Mouse (Mus musculus): Measurements from ENCODE around the gene Cd6. TPM values are rescaled to one million over a fixed set of nuclear protein-coding genes. Genes with fewer than 3 reads are reported as not detected.

The Cd6 gene
- polyA plus RNA-seq, 1 experiment from 2014 or later = 0.60 TPM

DNA sequence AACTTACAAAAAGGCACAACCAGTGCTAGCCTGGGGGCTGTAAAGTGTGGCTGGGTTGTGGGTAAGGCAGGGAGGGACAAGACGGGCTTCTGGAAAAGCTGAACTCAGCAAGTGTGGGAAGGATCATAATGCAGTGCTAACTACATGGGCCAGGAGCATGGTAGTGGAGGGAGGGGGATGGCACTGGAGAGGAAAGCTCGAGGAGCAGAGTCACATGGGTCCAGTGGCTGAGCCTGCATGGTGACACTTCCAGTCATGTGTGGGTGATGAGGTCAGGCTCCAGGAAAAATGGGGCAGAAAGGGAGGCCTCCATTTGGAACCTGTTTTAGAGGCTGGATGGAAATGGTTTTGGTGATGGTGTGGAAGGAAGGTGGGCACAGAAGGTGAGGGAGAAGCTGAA is 26.7 kb upstream of the Cd6 start:
- Histone ChIP-seq H3K4me2 (no peak overlapping the region), H3K27ac (no peak overlapping the region), H3K4me3 (no peak overlapping the region), H3K36me3 (peaks cover 40% of the 10 kb centered on the region), H3K27me3 (no peaks in the 10 kb centered on the region), H3K9ac (no peak overlapping the region), H3K4me1 (no peaks in the 10 kb centered on the region), H3K9me3 (no peaks in the 10 kb centered on the region)
- 37% methylated on average over 2 of the region's 2 CpGs for WGBS
- no peak for ATAC-seq (ENCODE audit: borderline replicate concordance, extremely low read depth, low FRiP score, low TSS enrichment)

DNA sequence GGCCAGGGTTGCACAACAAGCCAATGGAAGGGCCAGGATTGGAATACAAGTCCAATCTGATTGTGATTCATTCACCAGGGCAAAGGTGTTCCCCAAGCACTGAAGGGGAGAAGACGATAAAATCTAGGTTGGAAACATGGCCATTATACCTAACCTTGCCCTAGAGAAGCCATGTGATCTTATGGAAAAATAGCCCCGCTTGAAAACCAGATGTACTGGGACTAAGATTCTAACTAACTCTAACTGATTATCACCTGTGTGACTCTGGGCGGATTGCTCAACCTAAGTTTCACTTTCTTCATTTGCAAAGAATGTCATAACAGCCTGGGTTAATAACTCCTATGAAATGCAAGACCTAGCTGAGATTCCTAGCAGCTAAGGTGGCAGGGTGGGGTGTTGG is 25.6 kb upstream of the Cd6 start:
- Histone ChIP-seq H3K27ac (no peak overlapping the region), H3K9ac (no peak overlapping the region), H3K4me1 (no peaks in the 10 kb centered on the region), H3K4me3 (no peak overlapping the region), H3K9me3 (no peaks in the 10 kb centered on the region), H3K27me3 (no peaks in the 10 kb centered on the region), H3K36me3 (peaks cover 31% of the 10 kb centered on the region), H3K4me2 (no peak overlapping the region)
- ATAC-seq (ENCODE audit: borderline replicate concordance, extremely low read depth, low FRiP score, low TSS enrichment) = no peak
- 86% methylated on average over 3 of the region's 3 CpGs for WGBS

DNA sequence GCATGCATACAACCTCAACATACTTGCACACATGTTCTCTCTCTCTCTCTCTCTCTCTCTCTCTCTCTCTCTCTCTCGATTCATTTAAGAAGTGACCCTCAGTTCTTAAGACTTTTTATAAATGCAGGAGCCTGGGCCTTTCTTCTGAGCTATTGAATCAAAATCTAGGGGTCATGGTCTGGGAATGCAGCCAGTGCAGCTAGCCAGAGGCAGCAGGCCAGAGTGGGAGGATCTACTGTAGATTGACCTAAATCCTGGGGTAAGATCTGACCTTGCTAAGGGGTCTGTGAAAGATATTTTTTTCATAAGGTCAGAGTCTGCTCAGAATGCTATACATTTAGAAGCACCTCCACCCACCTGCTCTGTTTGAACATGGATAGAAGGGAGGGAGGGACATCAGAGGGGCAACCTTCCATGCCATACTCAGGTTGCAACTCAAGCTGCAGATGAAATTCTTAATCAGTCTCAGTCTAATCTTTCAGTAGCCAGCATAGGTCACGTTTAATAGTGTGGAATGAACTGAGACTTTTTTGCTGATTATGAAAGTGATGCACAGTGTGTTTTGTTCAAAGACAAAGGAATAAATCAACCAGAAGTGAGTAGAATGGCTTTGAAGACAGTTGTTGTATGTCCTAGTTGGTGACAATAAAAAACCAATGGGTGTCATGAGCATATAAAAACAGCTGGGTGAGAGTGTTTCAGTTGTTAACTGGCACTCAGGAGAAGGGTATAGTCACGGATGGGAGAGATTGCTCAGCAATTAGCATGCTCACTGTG is 17.6 kb upstream of the Cd6 start:
- Histone ChIP-seq H3K27ac (no peak overlapping the region), H3K4me1 (peaks cover 8% of the 10 kb centered on the region), H3K27me3 (no peaks in the 10 kb centered on the region), H3K9me3 (no peaks in the 10 kb centered on the region), H3K4me2 (no peak overlapping the region), H3K9ac (no peak overlapping the region), H3K4me3 (no peak overlapping the region), H3K36me3 (no peaks in the 10 kb centered on the region)
- ATAC-seq (ENCODE audit: borderline replicate concordance, extremely low read depth, low FRiP score, low TSS enrichment) = no peak
- 45% methylated on average over 3 of the region's 3 CpGs for WGBS

DNA sequence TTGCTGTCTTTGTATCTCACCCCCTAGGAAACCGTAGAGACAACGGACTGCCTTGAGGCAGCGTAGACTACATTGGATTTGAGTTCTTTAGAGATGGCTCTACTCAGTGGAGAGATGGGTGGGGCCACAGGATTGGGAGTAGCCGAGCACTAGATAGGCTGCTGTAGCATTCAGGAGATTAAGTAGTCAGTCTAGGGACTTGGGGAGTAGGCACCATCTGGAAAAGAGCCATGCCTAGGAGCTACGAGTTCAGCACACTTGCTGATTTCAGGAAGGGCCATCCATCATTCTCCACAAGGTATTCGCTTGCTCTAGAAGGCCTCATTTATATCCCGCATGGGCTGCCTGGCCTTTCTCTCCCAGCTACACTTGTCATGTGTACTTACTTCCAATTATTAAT is 16.3 kb upstream of the Cd6 start:
- Histone ChIP-seq H3K4me2 (no peak overlapping the region), H3K4me3 (no peak overlapping the region), H3K9me3 (no peaks in the 10 kb centered on the region), H3K36me3 (no peaks in the 10 kb centered on the region), H3K27ac (no peak overlapping the region), H3K27me3 (no peaks in the 10 kb centered on the region), H3K4me1 (peaks cover 11% of the 10 kb centered on the region), H3K9ac (no peak overlapping the region)
- no peak for ATAC-seq (ENCODE audit: borderline replicate concordance, extremely low read depth, low FRiP score, low TSS enrichment)
- WGBS = 63% methylated on average over 7 of the region's 7 CpGs

DNA sequence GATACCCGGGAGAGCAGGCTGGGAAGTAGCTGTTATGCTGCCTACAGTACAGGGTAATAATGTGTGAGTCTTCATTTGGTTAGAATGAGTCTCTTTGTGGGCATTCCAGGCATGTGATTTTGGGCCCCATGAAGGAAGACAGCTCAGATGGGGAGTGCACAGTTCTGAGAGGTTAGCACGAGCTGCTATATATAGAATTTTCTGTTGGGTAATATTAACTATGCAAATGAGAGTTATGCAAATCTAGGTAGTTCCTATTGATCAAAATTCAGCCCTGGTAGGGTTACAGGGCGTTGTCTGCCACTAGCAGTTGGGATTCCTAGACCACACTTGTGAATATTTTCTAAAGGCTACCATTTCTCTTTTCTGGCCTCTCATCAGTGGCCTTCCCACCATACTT is 15.6 kb upstream of the Cd6 start:
- H3K4me1 ChIP-seq = peaks cover 11% of the 10 kb centered on the region
- H3K27me3 ChIP-seq = no peaks in the 10 kb centered on the region
- no peak overlapping the region for H3K27ac ChIP-seq
- H3K4me3 ChIP-seq = no peak overlapping the region
- H3K9ac ChIP-seq = no peak overlapping the region
- WGBS = 88% methylated on average over 3 of the region's 3 CpGs
- no peaks in the 10 kb centered on the region for H3K36me3 ChIP-seq
- H3K4me2 ChIP-seq = no peak overlapping the region
- no peaks in the 10 kb centered on the region for H3K9me3 ChIP-seq
- ATAC-seq (ENCODE audit: borderline replicate concordance, extremely low read depth, low FRiP score, low TSS enrichment) = no peak

DNA sequence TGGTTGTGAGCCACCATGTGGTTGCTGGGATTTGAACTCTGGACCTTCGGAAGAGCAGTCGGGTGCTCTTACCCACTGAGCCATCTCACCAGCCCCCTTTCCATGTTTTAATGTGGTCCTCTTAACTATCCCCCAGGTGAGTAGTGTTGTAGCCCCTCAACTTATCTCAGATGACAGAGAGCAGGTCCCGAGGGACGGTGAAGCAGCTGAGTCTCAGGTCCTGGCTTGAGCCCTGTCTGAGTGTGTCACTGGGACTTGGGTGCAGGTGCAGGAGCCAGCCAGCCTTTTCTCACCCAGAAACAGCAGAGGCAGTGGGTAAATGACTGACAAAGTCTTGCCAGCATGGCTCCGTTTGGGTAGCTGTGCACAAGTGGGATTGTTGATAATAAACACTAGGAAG is 14.3 kb upstream of the Cd6 start:
- ATAC-seq (ENCODE audit: borderline replicate concordance, extremely low read depth, low FRiP score, low TSS enrichment) = no peak
- WGBS = 85% methylated on average over 5 of the region's 5 CpGs
- Histone ChIP-seq H3K4me2 (no peak overlapping the region), H3K9ac (no peak overlapping the region), H3K9me3 (no peaks in the 10 kb centered on the region), H3K4me3 (no peak overlapping the region), H3K36me3 (no peaks in the 10 kb centered on the region), H3K27ac (no peak overlapping the region), H3K27me3 (no peaks in the 10 kb centered on the region), H3K4me1 (peaks cover 11% of the 10 kb centered on the region)

DNA sequence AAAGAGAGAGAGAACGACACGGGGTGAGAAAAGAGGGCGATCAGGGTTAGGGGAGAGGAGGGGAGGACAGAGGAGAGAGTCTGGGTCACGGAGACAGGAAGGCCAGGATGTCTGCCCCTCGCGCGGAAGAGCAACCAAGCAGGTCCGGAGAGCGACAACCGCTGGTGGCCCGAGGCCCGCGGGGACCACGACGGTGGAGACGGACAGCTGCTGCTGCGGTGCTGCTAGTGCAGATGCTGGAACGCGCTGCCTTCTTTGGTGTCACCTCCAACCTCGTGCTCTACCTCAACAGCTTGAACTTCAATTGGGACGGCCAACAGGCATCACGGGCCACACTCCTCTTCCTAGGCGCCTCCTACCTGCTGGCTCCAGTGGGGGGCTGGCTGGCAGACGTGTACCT is 13.1 kb upstream of the Cd6 start:
- H3K4me3 ChIP-seq = no peak overlapping the region
- WGBS = 48% methylated on average over 24 of the region's 24 CpGs

DNA sequence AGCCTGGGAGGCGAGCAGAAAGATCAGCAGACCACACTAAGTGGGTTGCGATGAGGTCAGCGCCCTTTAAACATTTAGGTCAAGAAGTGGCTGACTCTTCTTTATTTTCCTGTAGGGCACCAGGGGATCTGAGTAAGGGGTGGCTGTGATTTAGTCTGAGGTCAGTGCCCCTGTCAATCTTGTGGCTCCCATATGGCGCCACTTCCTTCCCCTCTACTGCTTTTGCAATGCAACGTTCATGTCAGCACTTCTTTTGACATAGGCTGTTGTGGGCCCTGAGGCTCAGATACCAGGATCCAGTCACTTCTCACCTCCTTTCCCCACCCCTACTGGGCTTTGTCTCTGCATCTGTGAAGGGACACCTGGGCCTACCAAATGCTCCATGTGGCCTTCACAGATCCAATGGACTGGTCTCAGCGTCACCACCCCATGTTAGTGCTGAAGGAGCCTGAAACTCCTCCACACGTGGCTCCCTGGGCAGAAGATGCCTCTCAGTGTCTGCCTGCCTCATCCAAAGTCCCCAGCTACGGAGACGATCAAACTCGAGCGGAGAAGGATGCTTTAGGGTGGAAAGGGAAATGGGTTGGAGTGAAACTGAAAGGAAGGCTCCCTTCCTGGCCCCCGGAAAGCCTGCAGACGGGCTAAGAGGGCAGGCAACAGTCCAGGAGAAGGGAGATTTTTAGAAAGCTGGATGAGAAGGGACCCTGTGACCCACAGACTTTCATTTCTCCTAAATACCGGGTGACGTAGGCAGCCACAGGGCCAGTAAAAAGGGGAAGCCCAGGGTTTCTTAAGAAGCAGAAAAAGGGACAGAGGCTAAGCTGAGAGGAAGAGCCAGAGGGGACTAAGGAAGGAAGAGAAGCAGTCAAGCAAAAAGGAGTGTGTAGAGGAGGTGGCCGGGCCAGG is 12.1 kb upstream of the Cd6 start:
- Histone ChIP-seq H3K4me2 (0 out of 2 replicates have a peak overlapping the region, but pooled peaks have one; percentile 6), H3K27ac (no peak overlapping the region), H3K4me3 (no peak overlapping the region), H3K4me1 (peaks cover 4% of the 10 kb centered on the region; the same call in 1 of the 2 replicates), H3K9ac (no peak overlapping the region), H3K9me3 (no peaks in the 10 kb centered on the region), H3K36me3 (no peaks in the 10 kb centered on the region), H3K27me3 (no peaks in the 10 kb centered on the region)
- 54% methylated on average over 16 of the region's 16 CpGs for WGBS
- no peak for ATAC-seq (ENCODE audit: borderline replicate concordance, extremely low read depth, low FRiP score, low TSS enrichment)

More for the DNA sequence above, 13.1 kb upstream of the Cd6 start:
- Histone ChIP-seq H3K36me3 (no peaks in the 10 kb centered on the region), H3K9me3 (no peaks in the 10 kb centered on the region), H3K9ac (no peak overlapping the region), H3K4me2 (no peak overlapping the region), H3K27me3 (no peaks in the 10 kb centered on the region), H3K4me1 (peaks cover 11% of the 10 kb centered on the region), H3K27ac (no peak overlapping the region)
- no peak for ATAC-seq (ENCODE audit: borderline replicate concordance, extremely low read depth, low FRiP score, low TSS enrichment)

DNA sequence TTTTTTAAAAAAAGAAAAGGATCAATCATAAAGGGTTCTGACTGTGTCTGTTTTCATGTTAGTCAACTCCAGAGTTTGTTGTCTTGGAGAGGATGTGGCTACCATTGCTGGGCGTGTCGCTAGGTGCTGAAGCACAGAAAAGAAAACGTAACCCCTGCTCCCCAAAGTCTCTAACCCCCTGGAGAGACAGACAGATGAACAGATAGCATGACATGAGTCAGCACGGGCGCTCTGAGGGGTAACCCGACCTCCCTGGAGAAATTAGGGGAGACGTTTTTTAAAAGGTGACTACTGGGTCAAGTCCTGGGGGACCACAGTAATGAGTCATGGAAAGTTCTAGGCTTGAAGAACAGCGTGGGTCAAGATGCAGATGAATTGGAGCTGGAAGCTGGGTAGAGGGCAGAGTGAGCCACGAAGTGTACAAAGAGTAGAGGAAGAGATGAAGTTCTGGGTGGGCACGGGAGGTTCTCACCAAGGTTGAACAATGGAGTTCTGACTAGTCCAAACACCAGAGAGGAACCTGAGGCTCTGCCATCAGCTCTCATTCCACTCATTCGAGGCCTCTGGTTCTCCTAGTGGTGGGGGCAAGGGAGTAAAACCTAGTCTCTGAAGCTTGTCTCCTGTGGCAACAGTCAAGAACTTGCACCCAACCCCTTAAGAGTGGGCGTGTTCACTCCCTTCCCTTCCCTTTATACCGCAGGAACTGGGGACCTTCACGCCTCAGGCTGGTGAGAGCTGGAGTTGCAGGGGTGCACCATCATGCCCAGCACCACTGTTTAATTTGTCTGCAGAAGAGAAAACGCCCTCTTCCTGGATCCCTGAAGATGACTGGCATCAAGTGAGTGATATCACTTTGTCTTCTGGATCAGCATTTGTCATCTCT is 9.4 kb upstream of the Cd6 start, which contains the start of gene Slc15a3:
Slc15a3 (plus strand) TSS at position 718 of the 883 bp plus-strand sequence.
- no peak within 1 kb of the TSS for H3K9ac ChIP-seq
- no peaks in the 10 kb centered on the region for H3K9me3 ChIP-seq
- H3K27ac ChIP-seq = no peak within 1 kb of the TSS
- no peak for ATAC-seq (ENCODE audit: borderline replicate concordance, extremely low read depth, low FRiP score, low TSS enrichment)
- no peaks in the 10 kb centered on the region for H3K27me3 ChIP-seq
- H3K4me1 ChIP-seq = 0 out of 2 replicates have a peak, but pooled peaks cover 3% of the 10 kb centered on the region
- no peak within 1 kb of the TSS for H3K4me2 ChIP-seq
- H3K4me3 ChIP-seq = no peak within 1 kb of the TSS
- WGBS = 68% methylated on average over 15 of the region's 15 CpGs
- no peaks in the 10 kb centered on the region for H3K36me3 ChIP-seq

DNA sequence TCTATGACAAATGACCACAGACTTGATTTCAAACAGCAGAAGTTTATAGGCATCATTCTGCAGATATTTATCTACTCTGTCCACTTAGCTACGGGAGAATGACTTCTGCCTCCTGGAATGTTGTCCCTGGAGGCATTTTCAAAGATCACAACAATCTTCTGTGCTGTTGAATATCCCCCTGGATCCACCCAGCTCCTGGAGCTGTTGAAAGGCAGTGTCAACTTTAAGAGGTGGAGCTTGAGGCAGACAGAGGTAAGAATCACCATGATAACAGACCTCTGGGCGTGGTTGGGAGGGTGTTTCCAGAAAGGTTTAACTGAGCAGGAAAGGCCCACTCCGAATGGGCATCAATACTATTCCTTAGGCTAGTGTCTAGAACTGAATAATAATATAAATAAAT is 5.8 kb upstream of the Cd6 start:
- H3K4me2 ChIP-seq = no peak overlapping the region
- no peaks in the 10 kb centered on the region for H3K36me3 ChIP-seq
- ATAC-seq (ENCODE audit: borderline replicate concordance, extremely low read depth, low FRiP score, low TSS enrichment) = no peak
- 58% methylated on average over 3 of the region's 3 CpGs for WGBS
- H3K27me3 ChIP-seq = no peaks in the 10 kb centered on the region
- no peaks in the 10 kb centered on the region for H3K9me3 ChIP-seq
- H3K27ac ChIP-seq = no peak overlapping the region
- no peak overlapping the region for H3K9ac ChIP-seq
- peaks cover 4% of the 10 kb centered on the region; the same call in 1 of the 2 replicates for H3K4me1 ChIP-seq
- H3K4me3 ChIP-seq = no peak overlapping the region

DNA sequence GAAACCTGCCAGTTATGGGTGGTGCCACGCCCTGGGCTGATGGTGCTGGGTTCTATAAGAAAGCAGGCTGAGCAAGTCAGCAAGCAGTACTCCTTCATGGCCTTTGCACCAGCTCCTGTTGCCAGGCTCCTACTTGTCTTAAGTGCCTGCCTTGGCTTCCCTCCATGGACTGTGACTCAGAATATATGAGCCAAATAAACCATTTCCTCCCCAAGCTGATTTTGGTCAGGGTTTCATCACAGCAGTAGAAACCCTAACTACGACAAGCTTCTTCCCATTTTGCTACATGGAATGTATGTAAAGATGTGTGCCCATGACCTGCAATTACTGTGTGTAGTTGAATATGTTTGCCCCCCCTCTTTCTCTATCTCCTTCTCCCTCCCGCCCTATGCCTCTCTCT is 3.8 kb upstream of the Cd6 start:
- WGBS = 67% methylated on average over 3 of the region's 3 CpGs
- Histone ChIP-seq H3K4me3 (no peak overlapping the region), H3K9me3 (no peaks in the 10 kb centered on the region), H3K9ac (no peak overlapping the region), H3K27me3 (no peaks in the 10 kb centered on the region), H3K27ac (no peak overlapping the region), H3K36me3 (no peaks in the 10 kb centered on the region), H3K4me2 (no peak overlapping the region), H3K4me1 (peaks cover 4% of the 10 kb centered on the region; the same call in 1 of the 2 replicates)
- ATAC-seq (ENCODE audit: borderline replicate concordance, extremely low read depth, low FRiP score, low TSS enrichment) = no peak
